Mouse (Mus musculus): ENCODE results near the gene Slc9a5.

DNA sequence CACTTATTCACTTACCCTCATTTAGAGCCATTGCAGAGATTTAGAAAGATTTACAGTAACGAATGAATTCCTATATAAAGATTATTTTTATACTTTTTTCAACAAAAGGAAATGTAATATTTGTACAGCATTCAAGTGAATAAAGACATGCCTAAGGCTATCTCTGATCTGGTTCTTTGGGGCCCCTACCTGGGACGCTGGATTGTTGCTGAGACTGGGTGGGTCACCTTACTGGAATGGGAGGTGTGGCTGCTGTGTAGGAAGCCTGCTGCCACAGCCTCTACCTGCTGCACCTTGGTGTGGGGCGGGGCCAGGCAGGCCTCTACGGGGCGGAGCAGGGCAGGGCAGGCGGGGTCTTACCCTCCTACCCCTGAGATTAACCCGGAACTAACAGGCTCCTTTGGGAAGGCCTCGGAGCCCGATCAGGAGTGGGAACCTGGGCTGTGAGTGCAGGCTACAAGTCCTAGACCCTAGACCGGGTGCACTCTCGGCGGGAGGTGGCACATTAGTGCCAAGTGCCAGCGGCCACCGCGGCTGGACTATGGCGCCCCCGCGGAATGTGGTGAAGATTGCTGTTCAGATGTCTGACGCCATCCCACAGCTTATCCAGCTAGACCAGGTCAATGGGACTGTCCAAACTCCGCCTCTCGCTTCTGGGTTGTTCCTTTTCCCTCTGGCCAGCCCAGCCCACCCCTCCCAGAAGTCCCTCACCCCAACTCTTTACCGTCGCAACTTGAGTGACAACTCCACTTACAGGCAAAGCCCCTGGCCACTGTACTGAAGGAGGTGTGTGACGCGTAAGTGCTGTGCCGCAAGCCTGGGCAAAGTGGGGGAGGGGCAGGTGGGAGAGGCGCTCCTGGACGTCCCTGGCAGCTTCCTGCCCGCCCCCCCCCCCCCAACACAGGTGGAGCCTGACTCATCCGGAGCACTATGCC lies 43.2 kb upstream of the Slc9a5 start, which contains the start of gene Elmo3:
- TF ChIP-seq CTCF (IDR thresholded peaks at IDR 0.05; ENCODE audit: borderline replicate concordance, insufficient read depth, low read length) = no peak
- TF ChIP-seq POLR2A (IDR thresholded peaks at IDR 0.05; ENCODE audit: low read depth, low read length) = peak; percentile 30; the same call in 1 of the 2 replicates

Measured in embryonic fibroblast, embryonic 13.5 days (primary cell).